Mouse (Mus musculus) kidney, postnatal 36 days (tissue): ENCODE measurements around the gene Soga1.

Experiments
- DNase-seq, 2 experiments: peaks; one replicate each; pipeline ENCODE4 v3.0.0; 2021 to 2022; ENCODE audit warnings: mixed read lengths in 2 of 2

Gene Soga1

DNA sequence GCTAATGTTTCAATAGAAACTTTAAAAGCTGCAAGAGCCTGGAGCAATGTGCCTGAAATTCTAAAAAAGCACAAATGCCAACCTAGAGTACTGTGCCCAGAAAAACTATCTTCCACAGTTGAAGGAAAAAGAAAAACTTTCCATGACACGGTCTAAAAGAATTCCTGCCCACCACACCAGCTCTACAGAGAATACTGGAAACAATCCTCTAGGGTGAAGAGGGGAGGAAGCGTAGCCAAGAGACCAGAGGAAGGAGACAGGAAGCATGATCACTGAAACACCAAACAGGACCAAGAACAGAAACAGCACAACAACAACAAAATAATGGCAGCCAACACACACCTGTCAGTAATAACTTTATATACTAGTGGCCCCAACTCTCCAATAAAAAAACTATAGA lies 99.0 kb downstream of the Soga1 start:
- no peak for DNase-seq

- no peak for DNase-seq
Measured at GRCm38 (mm10) chr2:156976711-156977110, 102.3 kb downstream of the Soga1 start.

DNA sequence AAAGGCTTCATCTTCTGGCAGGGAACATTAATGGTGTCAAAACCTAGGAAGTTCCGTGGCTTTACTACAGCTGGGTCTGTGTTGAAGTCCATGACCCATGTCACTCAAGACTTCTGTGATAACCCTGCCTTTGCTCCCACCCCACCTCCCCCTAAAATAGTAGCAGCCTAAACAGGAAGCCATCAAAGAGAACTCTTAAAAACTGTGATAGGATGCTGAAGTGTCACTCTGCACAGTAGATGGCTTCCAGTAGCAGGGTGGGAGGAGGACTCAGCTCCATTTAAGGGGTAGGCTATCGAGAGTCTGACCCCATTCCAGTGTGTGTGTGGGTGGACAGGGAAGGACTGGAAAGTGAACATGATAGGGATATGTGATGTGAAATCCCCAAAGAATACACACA lies 104.1 kb downstream of the Soga1 start:
- no peak for DNase-seq

- no peak for DNase-seq
Measured at GRCm38 (mm10) chr2:156973316-156974100, 105.5 kb downstream of the Soga1 start.

GRCm38 (mm10) chr2:156970253-156970652 lies 108.8 kb downstream of the Soga1 start:
- no peak for DNase-seq

DNA sequence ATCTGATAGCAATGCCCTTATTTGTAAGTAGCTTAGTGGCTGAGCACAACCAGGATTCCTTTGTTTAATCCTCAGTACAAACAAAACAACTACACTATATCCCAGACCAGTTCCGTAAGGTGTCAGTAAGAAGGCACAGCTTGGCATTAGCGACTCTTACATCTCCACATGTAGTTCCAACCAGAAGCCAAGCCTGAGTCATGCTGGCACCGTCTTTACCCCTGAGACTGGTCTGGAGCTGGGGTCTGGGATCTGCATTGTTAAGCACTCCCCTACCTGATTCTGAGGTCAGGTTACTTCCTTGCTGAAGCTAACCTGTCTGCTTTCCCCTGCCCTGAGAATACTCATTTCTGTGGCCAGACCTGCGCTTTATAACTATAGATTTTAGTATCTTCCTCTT lies 110.6 kb downstream of the Soga1 start:
- DNase-seq: no peak

DNA sequence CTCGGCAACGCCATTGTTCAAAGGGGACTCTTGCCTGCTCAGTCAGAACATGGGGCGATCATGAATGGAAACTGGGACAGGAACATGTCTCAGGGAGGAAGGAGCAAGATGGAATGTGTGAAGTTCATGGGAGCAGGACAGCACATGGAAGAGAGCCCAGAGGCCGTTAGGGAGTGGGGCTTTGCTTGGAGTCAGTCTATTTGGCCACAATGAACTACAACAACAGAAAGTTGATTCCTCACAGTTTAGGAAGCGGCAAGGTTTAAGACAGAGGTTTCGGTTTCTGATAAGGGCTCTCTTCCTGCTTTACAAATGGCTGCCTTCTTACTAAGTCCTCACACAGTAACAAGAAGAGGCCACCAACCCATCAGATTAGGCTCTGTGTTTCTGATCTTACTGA lies 111.7 kb downstream of the Soga1 start:
- DNase-seq: peak in 1 of 2 experiments; percentile 14
